Mouse (Mus musculus) G1E (cell line): ENCODE data around the gene Zfp467. TPM values are rescaled to one million over a fixed set of nuclear protein-coding genes. Genes with fewer than 3 reads are reported as not detected.

ENCODE experiments used
- ATAC-seq: 2 replicates; pipeline ENCODE4 v1.8.0; 2016; ENCODE audit warnings: mild to moderate bottlenecking; ENCODE audit not compliant: insufficient number of reproducible peaks, poor library complexity, low FRiP score, severe bottlenecking; ENCODE audit errors: extremely low read depth
- DNase-seq: peaks from one replicate; pipeline ENCODE4 v3.0.0; 2012; ENCODE audit warnings: low spot score
- H3K27me3 ChIP-seq: 2 replicates; pipeline ENCODE4 v1.6.1; 2012; ENCODE audit warnings: mild to moderate bottlenecking, low read length, inconsistent platforms; ENCODE audit not compliant: insufficient read depth
- H3K36me3 ChIP-seq: replicated peaks from 2 replicates; pipeline ENCODE3; 2012; ENCODE audit warnings: mild to moderate bottlenecking, inconsistent platforms
- H3K4me1 ChIP-seq: 2 replicates; pipeline ENCODE4 v1.6.1; 2012; ENCODE audit warnings: low read depth, low read length, inconsistent platforms, mixed read lengths; ENCODE audit not compliant: insufficient read depth
- H3K4me3 ChIP-seq: 2 replicates; pipeline ENCODE4 v1.5.1; 2012; ENCODE audit warnings: low read depth, mild to moderate bottlenecking, inconsistent platforms, low read length, moderate library complexity, mixed read lengths
- H3K9me3 ChIP-seq: replicated peaks from 2 replicates; pipeline ENCODE4 v1.6.1; 2012; ENCODE audit warnings: inconsistent platforms
- CTCF ChIP-seq: IDR thresholded peaks from 2 replicates; pipeline ENCODE4 v1.5.1; 2012; ENCODE audit warnings: low read depth, low read length, inconsistent platforms, mixed read lengths
- GATA1 ChIP-seq: IDR thresholded peaks from 2 replicates; pipeline ENCODE4 v1.6.1; 2012; ENCODE audit warnings: borderline replicate concordance, low read length, inconsistent platforms, mixed read lengths
- GATA2 ChIP-seq: IDR thresholded peaks from 2 replicates; pipeline ENCODE4 v1.6.1; 2012; ENCODE audit warnings: low read depth, low read length, inconsistent platforms, borderline replicate concordance
- POLR2AphosphoS5 ChIP-seq: IDR thresholded peaks from 2 replicates; pipeline ENCODE4 v1.6.1; 2012; ENCODE audit warnings: low read depth, low read length, inconsistent platforms; ENCODE audit not compliant: insufficient replicate concordance
- TAL1 ChIP-seq: conservative IDR thresholded peaks from 2 replicates; pipeline ENCODE4 v1.6.1; 2012; ENCODE audit warnings: low read depth, low read length, inconsistent platforms, mixed read lengths
- polyA plus RNA-seq: library from polyadenylated mRNA; stranded (reverse); fragments of >175 nt; gene quantifications from 2 replicates; pipeline ENCODE4 v1.2.3, GENCODE M21; 2012
- total RNA-seq, 2 experiments: library from RNA; stranded (forward) in 1 of 2; stranded (reverse) in 1 of 2; fragments of 200-1000 nt in 1 of 2; fragments of >200 nt in 1 of 2; fragmentation: Nextera tagmentation in 1 of 2; gene quantifications; 2 replicates each; pipeline ENCODE4 v1.2.3; 2014 to 2017

Zfp467 gene
- total and polyA plus RNA-seq, 3 experiments = 0.02 to 0.05 TPM; not detected in 1

- H3K36me3 ChIP-seq = no peaks in the 10 kb centered on the region
- DNase-seq (no peak), ATAC-seq (no peak)
- H3K9me3 ChIP-seq = no peaks in the 10 kb centered on the region
- H3K4me3 ChIP-seq = no peak overlapping the region
- H3K27me3 ChIP-seq = peaks cover 5% of the 10 kb centered on the region; the same call in 1 of the 2 replicates
- H3K4me1 ChIP-seq = no peaks in the 10 kb centered on the region
- TF ChIP-seq GATA1 = no peak
- no peak for TF ChIP-seq POLR2AphosphoS5
- no peak for TF ChIP-seq TAL1
- no peak for TF ChIP-seq CTCF
- TF ChIP-seq GATA2 = no peak
These were observed 36.9 kb upstream of the Zfp467 start for GRCm38 (mm10) chr6:48482501-48482900.

DNA sequence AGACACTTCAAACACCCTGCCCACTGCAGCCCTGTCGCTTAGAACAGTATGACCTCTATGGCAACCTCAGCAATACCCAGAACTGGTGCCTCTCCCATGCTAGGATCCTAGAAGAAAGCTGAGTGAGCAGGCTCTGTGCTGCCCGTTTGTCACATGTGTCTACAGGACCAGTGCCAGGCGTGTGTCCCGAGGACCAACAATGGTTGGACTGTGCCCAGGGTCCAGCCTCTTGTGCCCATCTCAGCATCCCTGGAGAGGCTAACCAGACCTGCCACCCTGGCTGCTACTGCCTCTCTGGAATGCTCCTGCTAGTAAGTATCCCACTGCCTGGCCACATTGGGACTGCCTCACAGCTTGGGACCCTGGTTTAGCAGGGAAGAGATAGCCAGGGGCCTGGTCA lies 32.8 kb upstream of the Zfp467 start:
- no peaks in the 10 kb centered on the region for H3K36me3 ChIP-seq
- no peak for TF ChIP-seq POLR2AphosphoS5
- TF ChIP-seq GATA2 = no peak
- no peak for TF ChIP-seq TAL1
- TF ChIP-seq GATA1 = no peak
- TF ChIP-seq CTCF = no peak
- ATAC-seq (no peak), DNase-seq (no peak)
- H3K27me3 ChIP-seq = no peaks in the 10 kb centered on the region
- no peaks in the 10 kb centered on the region for H3K9me3 ChIP-seq
- no peak overlapping the region for H3K4me3 ChIP-seq
- no peaks in the 10 kb centered on the region for H3K4me1 ChIP-seq

GRCm38 (mm10) chr6:48470739-48471138 lies 25.1 kb upstream of the Zfp467 start:
- no peak overlapping the region for H3K4me3 ChIP-seq
- H3K27me3 ChIP-seq = no peaks in the 10 kb centered on the region
- no peaks in the 10 kb centered on the region for H3K4me1 ChIP-seq
- no peak for TF ChIP-seq GATA2
- no peak for TF ChIP-seq GATA1
- TF ChIP-seq CTCF = no peak
- TF ChIP-seq POLR2AphosphoS5 = no peak
- no peak for TF ChIP-seq TAL1
- no peaks in the 10 kb centered on the region for H3K9me3 ChIP-seq
- DNase-seq (no peak), ATAC-seq (no peak)
- no peaks in the 10 kb centered on the region for H3K36me3 ChIP-seq

- TF ChIP-seq GATA1 = no peak
- no peak for TF ChIP-seq GATA2
- no peak for TF ChIP-seq POLR2AphosphoS5
- TF ChIP-seq TAL1 = no peak
- no peak for TF ChIP-seq CTCF
- Histone ChIP-seq H3K4me3 (no peak overlapping the region), H3K36me3 (no peaks in the 10 kb centered on the region), H3K9me3 (no peaks in the 10 kb centered on the region), H3K27me3 (no peaks in the 10 kb centered on the region), H3K4me1 (no peaks in the 10 kb centered on the region)
- DNase-seq (no peak), ATAC-seq (no peak)
These were observed 21.9 kb upstream of the Zfp467 start for GRCm38 (mm10) chr6:48467490-48467889.

DNA sequence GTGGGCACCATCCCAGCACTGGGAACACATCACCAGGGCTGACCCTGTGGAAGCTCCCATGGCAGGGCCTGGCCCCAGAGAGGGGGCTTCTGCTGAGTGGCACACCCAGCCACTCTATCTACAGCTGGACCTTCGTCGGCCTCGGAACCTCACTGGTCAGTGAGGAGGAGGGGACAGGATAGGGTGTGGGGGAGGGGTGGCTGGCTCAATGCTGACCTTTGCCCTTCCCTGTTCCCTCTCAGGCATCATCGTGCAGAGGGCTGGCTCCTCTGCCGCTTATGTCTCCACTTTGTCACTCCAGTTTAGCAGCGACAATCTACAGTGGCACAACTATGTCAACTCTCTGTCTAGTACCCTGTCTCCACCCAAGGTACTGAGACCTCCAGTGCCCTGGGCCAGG lies 21.1 kb upstream of the Zfp467 start:
- TF ChIP-seq TAL1 (no peak), POLR2AphosphoS5 (no peak), GATA1 (no peak), GATA2 (no peak), CTCF (no peak)

DNA sequence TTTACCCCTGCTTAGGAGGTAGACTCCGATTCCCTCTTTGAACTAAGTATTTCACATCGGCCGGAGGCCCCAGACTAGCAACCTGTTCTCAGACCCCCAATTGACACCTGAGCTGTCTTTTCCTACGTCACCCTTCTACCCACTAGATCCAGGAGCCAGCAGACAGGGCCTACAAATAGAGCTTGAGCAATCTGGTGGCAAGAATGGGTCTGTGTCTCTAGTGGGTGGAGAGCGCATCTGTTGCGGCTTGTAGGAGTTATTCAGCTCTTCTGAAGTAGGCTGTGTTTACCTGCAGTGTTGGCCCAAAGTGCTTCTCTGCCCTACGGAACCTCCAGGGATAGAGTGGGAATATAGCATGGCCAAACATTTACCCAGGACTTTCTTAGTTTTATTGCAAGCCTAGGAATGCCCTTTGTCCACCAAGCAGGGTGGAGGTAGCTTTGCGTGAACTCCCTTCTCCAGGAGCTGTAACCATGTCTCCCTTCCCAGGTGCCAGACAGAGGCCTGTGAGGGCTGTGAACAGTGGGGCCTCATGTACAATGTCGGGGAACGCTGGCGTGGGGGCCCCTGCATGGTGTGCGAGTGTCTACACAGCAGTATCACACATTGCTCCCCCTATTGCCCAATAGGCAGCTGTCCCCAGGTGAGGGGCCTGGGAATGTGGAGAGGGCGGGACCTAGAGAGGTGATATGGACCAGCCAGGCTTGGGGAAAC lies 19.5 kb upstream of the Zfp467 start:
- Histone ChIP-seq H3K27me3 (no peaks in the 10 kb centered on the region), H3K9me3 (no peaks in the 10 kb centered on the region), H3K36me3 (no peaks in the 10 kb centered on the region), H3K4me1 (no peaks in the 10 kb centered on the region), H3K4me3 (no peak overlapping the region)
- no peak for TF ChIP-seq GATA1
- TF ChIP-seq GATA2 = no peak
- no peak for TF ChIP-seq CTCF
- TF ChIP-seq TAL1 = no peak
- TF ChIP-seq POLR2AphosphoS5 = no peak
- ATAC-seq = no peak
- DNase-seq = no peak

More for the DNA sequence above, 21.1 kb upstream of the Zfp467 start:
- no peak for DNase-seq
- no peaks in the 10 kb centered on the region for H3K27me3 ChIP-seq
- no peaks in the 10 kb centered on the region for H3K36me3 ChIP-seq
- H3K4me1 ChIP-seq = no peaks in the 10 kb centered on the region
- H3K9me3 ChIP-seq = no peaks in the 10 kb centered on the region
- H3K4me3 ChIP-seq = no peak overlapping the region
- ATAC-seq = no peak

GRCm38 (mm10) chr6:48452771-48453170 lies 7.1 kb upstream of the Zfp467 start:
- no peaks in the 10 kb centered on the region for H3K36me3 ChIP-seq
- no peak overlapping the region for H3K4me3 ChIP-seq
- ATAC-seq = no peak
- peaks cover 2% of the 10 kb centered on the region; the same call in 1 of the 2 replicates for H3K27me3 ChIP-seq
- DNase-seq = no peak
- H3K4me1 ChIP-seq = no peaks in the 10 kb centered on the region
- no peaks in the 10 kb centered on the region for H3K9me3 ChIP-seq
- TF ChIP-seq GATA2 = no peak
